Mouse (Mus musculus): ENCODE results near the gene Grap. TPM values are rescaled to one million over a fixed set of nuclear protein-coding genes. Genes with fewer than 3 reads are reported as not detected.

The Grap gene
- polyA plus RNA-seq, 1 experiment from 2014 or later, result 10.3 TPM

- no peaks in the 10 kb centered on the region for H3K9me3 ChIP-seq (ENCODE audit: control insufficient read depth, low read length)
- H3K27ac ChIP-seq (replicated peaks in 1 of 2; ENCODE audit: control insufficient read depth in 1 of 2, insufficient read depth in 1 of 2, low read depth in 2 of 2, low read length in 2 of 2), result no peak within 1 kb of the TSS
- ATAC-seq (ENCODE audit: insufficient number of reproducible peaks, insufficient read depth, low FRiP score, low read depth), result no peak
- H3K4me2 ChIP-seq (ENCODE audit: low read length), result no peak within 1 kb of the TSS
- 79% methylated on average over 3 of the region's 3 CpGs for WGBS
- H3K9ac ChIP-seq (ENCODE audit: low read length), result no peak within 1 kb of the TSS
- H3K4me3 ChIP-seq (ENCODE audit: control insufficient read depth in 1 of 2, insufficient read depth in 1 of 2, low read depth in 1 of 2, low read length in 2 of 2), result no peak within 1 kb of the TSS
- no peaks in the 10 kb centered on the region for H3K36me3 ChIP-seq (ENCODE audit: control insufficient read depth, insufficient read depth, low read length)
- H3K4me1 ChIP-seq (ENCODE audit: control insufficient read depth in 2 of 2, insufficient read depth in 2 of 2, low read length in 2 of 2), result no peaks in the 10 kb centered on the region
- no peaks in the 10 kb centered on the region for H3K27me3 ChIP-seq (ENCODE audit: control insufficient read depth, insufficient read depth, low read length)
Observed at GRCm38 (mm10) chr11:61720636-61721035, 67.6 kb downstream of the Grap start, which contains the start of gene Slc5a10. TSS of gene Slc5a10 (minus strand) at chr11:61720826.

GRCm38 (mm10) chr11:61722077-61722476 lies 69.0 kb downstream of the Grap start:
- Histone ChIP-seq H3K9ac (ENCODE audit: low read length) (no peak overlapping the region), H3K27ac (replicated peaks in 1 of 2; ENCODE audit: control insufficient read depth in 1 of 2, insufficient read depth in 1 of 2, low read depth in 2 of 2, low read length in 2 of 2) (no peak overlapping the region), H3K9me3 (ENCODE audit: control insufficient read depth, low read length) (no peaks in the 10 kb centered on the region), H3K36me3 (ENCODE audit: control insufficient read depth, insufficient read depth, low read length) (peaks cover 6% of the 10 kb centered on the region), H3K4me1 (ENCODE audit: control insufficient read depth in 2 of 2, insufficient read depth in 2 of 2, low read length in 2 of 2) (no peaks in the 10 kb centered on the region), H3K4me3 (ENCODE audit: control insufficient read depth in 1 of 2, insufficient read depth in 1 of 2, low read depth in 1 of 2, low read length in 2 of 2) (no peak overlapping the region), H3K4me2 (ENCODE audit: low read length) (no peak overlapping the region), H3K27me3 (ENCODE audit: control insufficient read depth, insufficient read depth, low read length) (no peaks in the 10 kb centered on the region)
- ATAC-seq (ENCODE audit: insufficient number of reproducible peaks, insufficient read depth, low FRiP score, low read depth), result no peak
- WGBS, result 78% methylated on average over 5 of the region's 5 CpGs

Other genes starting within 250 kb of the Grap start
- gene Rnf112, start 199.1 kb upstream of the Grap start, polyA plus RNA-seq (2014; fragmentation: Nextera tagmentation; extraction: Ambion mirVana), result 0.15 TPM in 1 of 2 replicates, not detected in the other
- 123 and 146 TPM in 2 replicates for gene Mfap4, start 167.8 kb upstream of the Grap start, polyA plus RNA-seq (2014; fragmentation: Nextera tagmentation; extraction: Ambion mirVana)
- gene Mapk7, start 158.9 kb upstream of the Grap start, polyA plus RNA-seq (2014; fragmentation: Nextera tagmentation; extraction: Ambion mirVana), result 18.6 and 23.2 TPM in 2 replicates
- 13.3 and 15.3 TPM in 2 replicates for gene B9d1, start 148.1 kb upstream of the Grap start, polyA plus RNA-seq (2014; fragmentation: Nextera tagmentation; extraction: Ambion mirVana)
- gene Epn2, start 73.6 kb upstream of the Grap start, polyA plus RNA-seq (2014; fragmentation: Nextera tagmentation; extraction: Ambion mirVana), result 23.9 and 24.9 TPM in 2 replicates
- 0.58 and 0.93 TPM in 2 replicates for gene Fam83g, start 30.8 kb downstream of the Grap start, polyA plus RNA-seq (2014; fragmentation: Nextera tagmentation; extraction: Ambion mirVana)
- gene Slc5a10, start 67.6 kb downstream of the Grap start, polyA plus RNA-seq (2014; fragmentation: Nextera tagmentation; extraction: Ambion mirVana), result 0.13 TPM in 1 of 2 replicates, not detected in the other
- gene Prpsap2, start 108.8 kb downstream of the Grap start, polyA plus RNA-seq (2014; fragmentation: Nextera tagmentation; extraction: Ambion mirVana), result 13.7 and 15.5 TPM in 2 replicates
- gene Ulk2, start 201.8 kb downstream of the Grap start, polyA plus RNA-seq (2014; fragmentation: Nextera tagmentation; extraction: Ambion mirVana), result 18.5 and 18.9 TPM in 2 replicates